Mouse (Mus musculus): Measurements from ENCODE around the gene Sv2c. TPM values are rescaled to one million over a fixed set of nuclear protein-coding genes. Genes with fewer than 3 reads are reported as not detected.

The Sv2c gene
- polyA plus RNA-seq (2015; fragmentation: Nextera tagmentation; extraction: Ambion mirVana), result 12.9 and 28.4 TPM in 2 replicates

GRCm38 (mm10) chr13:96132401-96132816 lies at the start of gene Sv2c:
Gene Sv2c, minus strand, starts transcription at chr13:96132577.

GRCm38 (mm10) chr13:96081754-96082153 lies 50.6 kb downstream of the Sv2c start, which contains the start of gene Gm17190:
Gene Gm17190, plus strand, starts transcription at chr13:96082054.

GRCm38 (mm10) chr13:96081276-96081675 lies 51.1 kb downstream of the Sv2c start, which contains the start of gene Gm20075:
Gene Gm20075, minus strand, starts transcription at chr13:96081376.

Other genes with a start within 250 kb of the Sv2c start
- 14.3 and 32.0 TPM in 2 replicates for gene Iqgap2, start 240.7 kb downstream of the Sv2c start, polyA plus RNA-seq (2015; fragmentation: Nextera tagmentation; extraction: Ambion mirVana)
- 23.0 and 28.1 TPM in 2 replicates for gene Gm20075, start 51.2 kb downstream of the Sv2c start, polyA plus RNA-seq (2015; fragmentation: Nextera tagmentation; extraction: Ambion mirVana)
- not detected in 2 replicates for gene Gm17190, start 50.5 kb downstream of the Sv2c start, polyA plus RNA-seq (2015; fragmentation: Nextera tagmentation; extraction: Ambion mirVana)